Mouse (Mus musculus): ENCODE data around the gene Oas1d.
"Not testable (repeated sequence)": the region's sequence is repeated elsewhere in the genome, so short reads cannot be mapped to it uniquely, and the experiment has no call there.

Gene Oas1d

GRCm38 (mm10) chr5:120914204-120914603, at the start of gene Oas1d:
Oas1d (plus strand) TSS chr5:120914536.
- peak; percentile 26 to 51 for DNase-seq

DNA sequence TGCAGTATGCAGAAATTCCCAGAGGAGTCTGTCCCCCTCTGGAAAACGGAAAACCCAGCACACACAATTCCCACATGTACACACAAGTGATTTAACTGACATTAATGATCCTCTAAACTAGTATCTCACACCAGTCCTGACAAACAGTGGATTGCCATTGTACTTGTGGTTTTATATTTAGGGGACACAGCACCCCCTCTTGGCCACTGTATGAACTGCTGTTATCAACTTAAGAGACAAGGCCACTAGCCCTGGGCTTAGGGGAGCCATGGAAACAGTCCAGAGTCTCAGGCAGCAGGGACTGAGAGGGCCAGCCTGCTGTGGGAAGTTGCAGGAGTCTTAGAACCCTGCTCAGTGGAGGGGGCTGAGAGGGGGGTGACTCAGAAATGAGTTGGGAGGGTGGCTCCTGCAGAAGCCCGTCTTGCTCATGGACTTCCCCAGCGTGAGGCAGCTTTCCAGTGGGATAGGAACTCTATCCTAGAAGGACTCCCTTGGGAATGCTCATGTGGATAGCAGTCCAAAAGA, 48.9 kb upstream of the Oas1d start:
- DNase-seq: peak; percentile 6 to 8

- no peak for DNase-seq
These were observed 44.8 kb upstream of the Oas1d start for GRCm38 (mm10) chr5:120869436-120870015.

- no peak for DNase-seq
These were observed 44.3 kb upstream of the Oas1d start for GRCm38 (mm10) chr5:120870081-120870480.

DNA sequence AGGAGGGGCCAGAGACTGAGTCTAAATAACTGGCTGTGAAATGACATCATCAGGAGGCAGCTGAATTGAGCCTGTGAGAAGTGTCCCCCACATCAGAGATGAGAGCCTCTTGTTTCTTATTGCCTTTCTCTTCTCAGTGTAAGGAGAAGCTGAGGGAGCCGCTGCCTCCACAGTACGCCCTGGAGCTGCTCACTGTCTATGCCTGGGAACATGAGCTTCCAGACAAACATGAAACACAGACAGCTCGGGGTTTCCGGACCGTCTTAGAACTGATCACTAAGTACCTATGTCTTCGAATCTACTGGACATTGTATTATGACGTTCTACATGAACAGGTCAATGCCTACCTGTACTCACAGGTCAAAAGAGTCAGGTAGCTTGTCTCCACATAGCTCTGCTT, 43.6 kb upstream of the Oas1d start:
- DNase-seq: no peak

DNA sequence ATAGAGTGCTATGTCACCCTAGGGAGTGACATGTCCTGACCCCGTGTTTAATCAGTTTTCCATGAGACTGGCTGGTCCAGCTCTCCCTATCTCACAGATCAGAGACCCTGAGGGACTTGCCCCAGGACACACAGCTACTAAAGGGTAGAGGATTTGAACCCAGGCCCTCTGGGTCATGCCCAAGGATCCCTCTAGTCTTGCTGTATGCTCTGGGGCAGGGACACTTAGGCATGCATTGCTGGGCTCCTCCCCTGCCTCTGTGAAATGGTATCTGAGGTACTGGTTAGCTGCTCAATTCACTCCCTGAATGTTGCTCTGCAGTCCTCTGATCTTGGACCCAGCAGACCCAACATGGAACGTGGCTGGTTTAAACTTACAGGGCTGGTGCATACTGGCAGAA, 42.9 kb upstream of the Oas1d start:
- DNase-seq: no peak

GRCm38 (mm10) chr5:120876839-120877238, 37.5 kb upstream of the Oas1d start:
- DNase-seq: not testable (repeated sequence)

DNA sequence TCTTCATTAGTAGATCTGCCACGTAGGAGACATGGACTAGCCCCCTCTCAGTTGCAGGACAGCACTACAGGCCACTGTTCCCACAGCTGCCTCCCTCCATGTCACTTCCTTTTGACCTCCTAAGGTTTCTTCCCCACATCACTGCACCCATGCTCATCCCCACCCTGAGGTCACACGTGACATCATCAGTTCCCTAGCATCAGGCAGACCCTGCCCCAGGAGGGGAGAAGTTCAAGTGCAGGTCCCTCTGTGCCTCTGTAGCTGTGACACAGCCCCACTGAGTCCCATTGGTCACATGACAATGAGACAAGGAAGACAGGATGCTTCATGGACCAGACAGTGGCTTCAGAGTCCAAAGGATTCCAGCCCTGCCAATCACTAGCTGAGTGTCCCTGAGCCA, 36.9 kb upstream of the Oas1d start:
- not testable (repeated sequence) for DNase-seq

DNA sequence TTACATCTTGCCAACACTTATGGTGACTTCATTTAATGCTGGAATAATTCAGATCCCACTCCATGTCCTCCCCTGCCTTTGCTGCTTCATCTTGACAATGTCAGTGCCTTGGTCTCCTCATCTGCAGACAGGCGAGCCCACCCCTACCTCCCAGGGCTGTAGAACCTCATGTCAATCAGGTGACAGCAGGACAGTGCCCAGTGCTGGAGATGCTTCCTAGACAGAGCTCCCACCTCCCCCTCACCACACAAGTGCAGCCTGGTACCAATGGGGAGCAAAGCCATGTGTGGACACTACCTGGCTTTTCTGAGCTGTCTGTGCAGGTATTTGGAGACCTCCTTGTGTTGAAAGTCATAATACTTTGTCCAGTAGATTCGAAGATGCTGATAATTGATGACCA, 35.5 kb upstream of the Oas1d start:
- not testable (repeated sequence) for DNase-seq

- DNase-seq: not testable (repeated sequence)
These were observed 32.7 kb upstream of the Oas1d start for GRCm38 (mm10) chr5:120881681-120882080.

- peak in 1 of 2 experiments; percentile 11 for DNase-seq
These were observed 26.9 kb upstream of the Oas1d start, which contains the start of gene Oas1g for GRCm38 (mm10) chr5:120887413-120887812. Oas1g (minus strand) TSS chr5:120887613.

DNA sequence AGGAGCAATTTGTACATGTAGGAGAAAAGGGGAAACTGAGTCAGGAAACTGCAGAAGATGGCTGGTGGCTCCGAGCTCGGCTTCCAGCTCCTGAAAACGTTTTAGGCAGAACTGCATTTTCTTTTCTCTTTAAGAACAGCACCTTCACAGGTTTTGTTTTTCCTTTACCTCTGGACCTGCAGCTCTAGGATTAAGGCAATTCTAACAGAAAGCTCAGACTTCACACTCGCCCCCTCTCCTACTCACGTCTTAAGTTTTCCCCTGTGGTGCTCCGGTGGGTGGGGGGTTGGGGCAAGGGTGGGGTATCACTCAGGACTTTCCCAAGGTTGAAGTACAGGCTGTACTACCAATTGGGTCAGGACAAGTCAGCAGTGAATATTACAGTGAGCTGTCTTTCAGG, 26.5 kb upstream of the Oas1d start:
- DNase-seq: no peak

DNA sequence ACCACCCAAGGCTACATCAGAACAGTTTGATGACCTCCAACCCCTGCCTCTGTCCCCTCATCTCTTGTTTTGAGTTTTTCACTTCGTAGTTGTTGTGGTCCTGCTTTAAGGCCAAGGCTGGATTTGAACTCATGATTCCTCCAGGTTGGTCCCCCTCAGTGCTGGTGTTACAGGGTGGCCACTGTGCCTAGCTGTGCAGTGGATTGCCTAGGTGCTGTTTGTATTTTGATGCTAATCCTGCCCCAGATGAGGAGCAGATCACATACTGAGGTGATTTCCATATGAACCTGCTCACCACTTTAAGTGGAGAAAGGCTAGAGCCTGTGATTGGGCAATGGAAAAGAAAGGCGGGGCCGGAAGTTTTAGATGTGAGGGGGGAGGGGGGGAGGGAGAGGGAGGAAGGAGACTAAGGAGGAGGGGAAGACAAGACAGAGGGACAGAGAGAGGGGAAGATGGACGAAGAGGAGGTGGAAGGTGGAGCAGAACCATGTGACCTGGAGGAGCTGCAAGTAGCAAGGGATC, 26.0 kb upstream of the Oas1d start:
- DNase-seq: not testable (repeated sequence)

DNA sequence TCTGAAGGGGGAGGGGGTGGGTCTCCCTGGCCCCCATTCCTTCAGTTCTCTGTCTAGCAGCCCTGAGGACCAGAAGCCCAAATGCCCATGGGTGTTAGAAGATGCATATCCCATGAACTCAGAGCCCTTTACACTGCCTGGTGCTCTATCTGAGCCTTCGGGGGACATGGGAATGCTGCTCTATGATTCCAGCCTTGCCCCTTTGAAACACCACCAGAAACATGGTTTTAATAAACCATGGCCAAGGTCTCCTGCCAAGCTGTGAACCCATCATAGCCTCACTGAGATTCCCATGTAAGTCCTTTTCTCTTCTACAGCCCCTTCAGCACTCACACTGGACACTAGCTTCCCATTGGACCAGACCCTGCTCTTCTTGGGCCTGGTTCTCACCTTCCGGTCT, 24.3 kb upstream of the Oas1d start:
- DNase-seq: no peak

GRCm38 (mm10) chr5:120890991-120891390, 23.3 kb upstream of the Oas1d start:
- no peak for DNase-seq

DNA sequence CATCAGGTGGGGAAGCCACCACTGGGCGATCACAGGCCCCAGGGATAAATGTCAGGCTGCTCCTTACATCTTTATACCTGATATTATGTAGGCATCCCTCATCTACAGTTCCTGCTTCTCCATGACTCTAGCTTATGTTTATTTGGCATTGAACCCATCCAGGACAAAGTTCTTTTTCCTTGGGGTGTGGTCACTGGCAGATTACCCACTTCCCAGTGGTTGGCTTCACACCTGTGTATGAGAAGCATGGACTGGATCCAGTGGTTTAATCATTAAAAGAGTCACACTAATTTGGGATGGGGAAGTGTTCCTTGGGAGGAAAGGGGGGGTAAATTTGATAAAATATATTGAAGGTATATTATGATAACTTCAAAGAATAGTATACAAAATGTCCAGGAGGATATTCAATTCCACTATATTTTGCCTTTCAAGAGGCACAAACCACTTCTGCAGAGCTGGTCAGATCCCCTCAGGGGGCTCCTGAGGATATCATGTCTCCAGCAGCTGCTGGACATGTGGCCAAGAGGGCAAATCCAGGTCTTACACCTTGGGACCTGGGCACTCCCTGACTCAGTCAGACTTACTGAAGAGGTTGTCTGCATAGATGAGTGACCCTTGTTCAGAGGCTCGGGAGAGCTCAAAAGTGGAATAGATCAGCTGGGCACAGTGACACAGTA, 22.6 kb upstream of the Oas1d start:
- not testable (repeated sequence) for DNase-seq

GRCm38 (mm10) chr5:120892243-120892660, 22.1 kb upstream of the Oas1d start:
- DNase-seq: no peak

- DNase-seq: not testable (repeated sequence)
These were observed 20.5 kb upstream of the Oas1d start for GRCm38 (mm10) chr5:120893866-120894265.

DNA sequence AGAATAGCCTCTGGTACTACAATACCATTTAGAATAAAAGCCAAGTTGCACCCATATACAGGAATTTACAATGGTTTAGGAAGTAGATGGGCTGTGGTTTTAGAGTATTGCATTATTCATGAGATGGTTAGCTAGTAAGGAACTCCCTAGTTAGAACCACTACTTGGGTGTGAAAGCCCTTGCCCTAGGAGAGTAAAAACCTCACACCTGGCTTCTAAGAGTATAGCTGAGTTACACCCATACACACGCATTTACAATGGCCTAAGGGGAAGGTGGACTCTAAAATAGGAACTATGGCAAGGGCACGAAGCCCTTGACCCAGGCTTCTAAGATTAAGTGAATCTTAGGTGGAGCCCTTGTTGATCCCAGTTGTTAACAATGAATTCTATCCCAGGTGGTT, 19.6 kb upstream of the Oas1d start:
- not testable (repeated sequence) for DNase-seq

DNA sequence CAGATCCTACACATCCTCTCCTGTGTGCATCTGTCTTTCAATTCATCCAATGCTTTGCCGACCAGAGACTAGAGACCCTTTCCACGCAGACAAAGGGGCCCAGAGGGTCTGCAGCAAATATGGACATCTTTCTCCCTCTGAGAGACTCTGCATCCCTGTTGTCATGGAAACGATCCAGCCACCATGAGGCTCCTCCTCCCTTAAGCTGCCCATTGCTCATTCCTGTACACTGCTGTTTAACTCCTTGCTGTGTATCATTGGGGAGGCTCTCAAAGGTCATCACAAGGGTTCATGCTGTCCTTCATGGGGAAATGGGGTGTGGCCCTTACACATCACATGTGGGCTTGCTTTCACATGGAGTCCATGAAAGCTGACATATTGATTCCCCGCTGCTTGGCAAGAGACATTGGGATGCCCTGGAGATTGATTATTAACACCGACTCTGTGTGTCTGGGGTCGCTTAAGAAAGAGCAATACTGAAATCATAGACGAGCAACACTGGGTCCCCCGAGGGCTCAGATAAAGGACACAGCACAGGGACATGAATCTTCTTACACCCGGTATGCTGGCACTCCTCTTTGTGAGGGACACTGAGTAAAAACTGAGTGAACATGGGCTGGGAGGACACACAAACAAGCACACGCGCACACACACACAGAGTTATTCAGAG, 19.0 kb upstream of the Oas1d start:
- DNase-seq: no peak

GRCm38 (mm10) chr5:120898307-120898706, 16.0 kb upstream of the Oas1d start:
- DNase-seq: no peak

- no peak for DNase-seq
These were observed 15.6 kb upstream of the Oas1d start for GRCm38 (mm10) chr5:120898726-120899125.

- DNase-seq: no peak
These were observed 13.7 kb upstream of the Oas1d start for GRCm38 (mm10) chr5:120900666-120901065.

GRCm38 (mm10) chr5:120902056-120902455, 12.3 kb upstream of the Oas1d start:
- DNase-seq: no peak
